Mouse (Mus musculus): ENCODE measurements around the gene Slc22a23. TPM values are rescaled to one million over a fixed set of nuclear protein-coding genes. Genes with fewer than 3 reads are reported as not detected.
"Not testable (repeated sequence)": the region's sequence is repeated elsewhere in the genome, so short reads cannot be mapped to it uniquely, and the experiment has no call there.

The Slc22a23 gene
- 10 to 100 TPM; 10.3 to 10.9 TPM for total RNA-seq (2021)
- long read RNA-seq, experiment 1, full-length matches to known transcripts, result 2 of 4 reads
- long read RNA-seq, experiment 1, partial matches to known transcripts, result 0 of 4 reads
- long read RNA-seq, experiment 1, other reads (novel, unspliced or antisense), result 2 of 4 reads
- long read RNA-seq, experiment 2, full-length matches to known transcripts, result 4 of 9 reads
- long read RNA-seq, experiment 2, partial matches to known transcripts, result 1 of 9 reads
- long read RNA-seq, experiment 2, other reads (novel, unspliced or antisense), result 4 of 9 reads

- peak; percentile 80 for DNase-seq
Observed at GRCm38 (mm10) chr13:34345128-34346085, at the start of gene Slc22a23. Slc22a23 (minus strand) TSS chr13:34345182.

- not testable (repeated sequence) for DNase-seq
Observed at GRCm38 (mm10) chr13:34394305-34394704, 49.3 kb upstream of the Slc22a23 start.

- no peak for DNase-seq
Observed at GRCm38 (mm10) chr13:34392376-34392775, 47.4 kb upstream of the Slc22a23 start.

GRCm38 (mm10) chr13:34388219-34388618 lies 43.2 kb upstream of the Slc22a23 start:
- DNase-seq, result no peak

- no peak for DNase-seq
Observed at GRCm38 (mm10) chr13:34383416-34383815, 38.4 kb upstream of the Slc22a23 start.

GRCm38 (mm10) chr13:34378926-34379325 lies 33.9 kb upstream of the Slc22a23 start:
- no peak for DNase-seq

- DNase-seq, result no peak
Observed at GRCm38 (mm10) chr13:34375145-34375544, 30.2 kb upstream of the Slc22a23 start.

GRCm38 (mm10) chr13:34372870-34373478 lies 28.0 kb upstream of the Slc22a23 start:
- DNase-seq, result no peak

- no peak for DNase-seq
Observed at GRCm38 (mm10) chr13:34371951-34372869, 27.2 kb upstream of the Slc22a23 start.

- DNase-seq, result no peak
Observed at GRCm38 (mm10) chr13:34370281-34370825, 25.4 kb upstream of the Slc22a23 start.

GRCm38 (mm10) chr13:34365226-34365625 lies 20.2 kb upstream of the Slc22a23 start:
- no peak for DNase-seq

GRCm38 (mm10) chr13:34355656-34356055 lies 10.7 kb upstream of the Slc22a23 start:
- peak; percentile 8 for DNase-seq

- DNase-seq, result no peak
Observed at GRCm38 (mm10) chr13:34354830-34355624, 10.0 kb upstream of the Slc22a23 start.

GRCm38 (mm10) chr13:34353241-34353640 lies 8.3 kb upstream of the Slc22a23 start:
- DNase-seq, result no peak

GRCm38 (mm10) chr13:34351437-34351836 lies 6.5 kb upstream of the Slc22a23 start:
- no peak for DNase-seq

- no peak for DNase-seq
Observed at GRCm38 (mm10) chr13:34347960-34348889, 3.2 kb upstream of the Slc22a23 start.

- DNase-seq, result no peak
Observed at GRCm38 (mm10) chr13:34346748-34347147, 1.8 kb upstream of the Slc22a23 start.

GRCm38 (mm10) chr13:34346238-34346637 lies 1.3 kb upstream of the Slc22a23 start:
- no peak for DNase-seq
